Mouse (Mus musculus) neural tube, embryonic 10.5 days (tissue): ENCODE results near the gene Fbxo36.

Experiments used
- DNase-seq: peaks from one replicate; pipeline ENCODE4 v3.0.0-alpha.2; 2017; ENCODE audit warnings: low spot score; ENCODE audit errors: extremely low spot score

Gene Fbxo36

DNA sequence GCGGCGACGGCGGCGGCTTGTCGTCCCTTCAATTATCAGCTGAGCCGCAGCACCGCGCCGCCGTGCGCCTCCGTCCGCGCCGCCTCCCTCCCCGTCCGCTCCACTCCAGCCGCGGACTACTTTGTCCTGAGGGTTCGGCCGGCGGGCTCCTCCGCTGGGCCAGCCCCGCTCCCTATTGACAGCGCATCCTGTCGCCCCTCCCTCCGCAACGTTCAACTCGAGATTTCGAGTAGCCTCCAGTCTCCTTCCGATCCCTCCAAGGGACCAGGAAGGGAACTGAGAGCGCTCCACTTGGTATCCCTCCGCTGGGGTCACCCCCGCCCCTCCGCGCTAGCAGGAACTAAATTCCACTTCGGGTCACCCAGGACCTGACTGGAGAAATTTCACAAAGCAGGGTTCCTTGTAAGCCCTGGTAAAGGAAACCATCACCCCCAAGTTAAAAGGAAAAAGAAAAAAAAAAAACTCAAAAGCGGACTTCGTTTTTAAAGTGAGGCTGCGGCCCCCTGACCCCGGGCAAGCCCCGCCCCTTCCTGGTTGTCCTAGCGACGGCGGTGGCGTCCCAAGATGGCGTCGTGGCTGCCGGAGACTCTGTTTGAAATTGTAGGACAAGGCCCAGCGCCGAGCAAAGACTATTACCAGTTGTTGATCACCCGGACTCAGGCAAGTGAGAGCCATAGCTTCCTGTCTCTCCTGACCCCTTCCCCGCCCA is at the start of gene Fbxo36:
Gene Fbxo36 (plus strand): TSS at position 533 of the 709 bp plus-strand sequence.
- peak; percentile 92 for DNase-seq

DNA sequence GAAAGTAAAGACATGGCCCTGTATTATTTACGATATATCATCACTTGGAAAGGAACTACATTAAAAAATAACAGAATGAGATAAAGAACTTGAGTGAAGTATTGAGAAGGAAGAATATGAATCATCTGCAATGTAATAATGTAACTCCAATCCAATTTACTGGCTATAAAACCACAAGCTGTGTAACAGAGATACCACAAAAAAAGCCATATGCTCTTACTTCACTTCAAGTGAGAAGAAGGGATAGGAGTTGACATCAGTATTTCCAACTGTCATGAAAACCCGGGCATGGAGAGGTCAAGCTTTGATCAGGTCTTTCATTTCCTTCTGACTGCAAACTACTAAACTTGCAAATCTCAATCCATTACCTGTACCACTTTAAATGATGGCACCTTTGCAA is 48.2 kb upstream of the Fbxo36 start:
- DNase-seq: no peak

DNA sequence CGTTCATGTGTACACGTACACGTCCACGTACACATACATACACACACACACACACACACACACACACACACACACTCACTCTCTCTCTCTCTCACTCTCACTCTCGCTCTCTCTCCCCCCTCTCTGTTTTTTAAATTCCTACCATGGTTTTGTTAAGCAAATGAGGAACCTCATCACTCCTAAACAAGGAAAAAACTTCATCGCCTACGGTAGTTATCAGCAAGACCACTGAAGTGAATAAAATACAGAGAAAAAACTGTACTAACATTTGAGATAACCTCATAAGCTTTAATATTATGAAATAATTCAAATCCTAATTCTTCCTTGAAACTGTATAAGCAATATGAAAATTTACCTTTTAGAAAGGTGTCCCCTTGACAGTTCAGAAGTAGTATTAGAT is 44.3 kb upstream of the Fbxo36 start:
- DNase-seq: no peak

DNA sequence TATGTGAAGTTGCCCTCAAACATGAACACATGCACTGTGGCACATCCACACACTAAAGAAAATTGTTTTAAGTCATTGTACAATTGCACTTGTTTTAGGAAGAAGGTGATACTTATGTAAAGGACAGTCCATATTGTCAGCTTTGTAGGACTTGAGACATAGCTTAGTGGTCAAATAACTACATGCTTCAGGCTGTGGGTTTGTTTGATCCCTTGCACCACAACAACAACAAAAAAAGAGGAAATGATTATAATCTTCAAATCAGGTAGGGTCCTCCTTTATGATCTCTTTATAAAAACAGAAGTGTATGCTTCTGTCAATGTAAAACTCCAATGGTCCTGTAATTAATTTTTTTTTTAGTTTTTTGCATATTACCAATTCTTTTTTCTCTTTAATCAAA is 40.5 kb upstream of the Fbxo36 start:
- DNase-seq: no peak

DNA sequence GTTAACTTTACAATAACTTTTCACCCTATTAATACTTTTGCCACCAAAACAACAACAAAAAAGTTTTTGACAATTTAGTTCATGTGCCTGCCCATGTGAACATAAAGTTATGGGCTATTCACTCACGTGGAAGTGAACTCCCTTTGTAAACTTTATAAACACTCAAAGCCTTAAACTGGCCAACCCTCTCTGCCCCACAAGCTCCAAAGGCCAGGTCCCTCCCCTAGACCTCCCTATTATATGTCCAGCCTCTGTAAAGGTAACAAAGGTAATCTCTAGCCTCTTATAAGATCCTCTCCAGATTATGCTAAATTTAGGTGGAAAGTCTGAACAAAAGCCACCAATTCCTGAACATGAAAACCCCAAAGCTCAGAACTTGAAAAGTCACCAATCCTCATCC is 35.9 kb upstream of the Fbxo36 start:
- no peak for DNase-seq

DNA sequence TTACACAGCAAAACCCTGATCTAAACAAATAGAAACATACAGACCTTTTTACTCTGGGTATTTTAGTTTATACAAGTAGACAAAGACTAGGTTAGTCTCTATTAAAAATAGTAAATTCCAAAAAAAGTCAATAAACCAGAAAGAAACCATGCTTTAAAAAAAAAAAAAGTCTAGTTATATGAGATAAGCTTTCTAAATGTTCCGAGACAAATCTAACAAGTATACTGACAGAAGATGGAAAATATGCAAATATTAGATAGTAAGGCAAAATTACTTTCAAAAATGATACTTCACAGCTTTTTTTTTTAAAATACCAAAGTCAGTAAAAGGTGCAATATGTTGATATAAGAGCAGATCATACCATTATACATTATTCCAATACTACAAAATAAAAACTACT is 22.0 kb upstream of the Fbxo36 start:
- DNase-seq: no peak

DNA sequence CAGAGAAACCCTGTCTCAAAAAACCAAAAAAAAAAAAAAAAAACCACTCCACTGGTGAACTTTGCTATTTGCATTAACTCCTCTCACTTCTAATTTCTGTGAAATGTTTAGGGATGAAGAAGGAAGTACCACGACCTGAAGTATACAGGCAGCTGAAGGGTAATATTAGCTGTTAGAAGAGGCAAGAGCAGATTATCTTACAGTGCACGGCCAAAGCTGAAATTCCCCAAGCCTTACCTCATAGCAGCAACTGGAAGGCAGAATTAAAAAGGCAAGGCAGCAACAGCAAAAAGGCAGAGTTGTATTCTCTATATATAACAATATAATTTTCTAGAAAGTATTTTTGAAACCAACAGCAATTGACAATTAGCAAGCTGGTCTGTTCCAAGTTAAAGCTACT is 14.6 kb upstream of the Fbxo36 start:
- no peak for DNase-seq

DNA sequence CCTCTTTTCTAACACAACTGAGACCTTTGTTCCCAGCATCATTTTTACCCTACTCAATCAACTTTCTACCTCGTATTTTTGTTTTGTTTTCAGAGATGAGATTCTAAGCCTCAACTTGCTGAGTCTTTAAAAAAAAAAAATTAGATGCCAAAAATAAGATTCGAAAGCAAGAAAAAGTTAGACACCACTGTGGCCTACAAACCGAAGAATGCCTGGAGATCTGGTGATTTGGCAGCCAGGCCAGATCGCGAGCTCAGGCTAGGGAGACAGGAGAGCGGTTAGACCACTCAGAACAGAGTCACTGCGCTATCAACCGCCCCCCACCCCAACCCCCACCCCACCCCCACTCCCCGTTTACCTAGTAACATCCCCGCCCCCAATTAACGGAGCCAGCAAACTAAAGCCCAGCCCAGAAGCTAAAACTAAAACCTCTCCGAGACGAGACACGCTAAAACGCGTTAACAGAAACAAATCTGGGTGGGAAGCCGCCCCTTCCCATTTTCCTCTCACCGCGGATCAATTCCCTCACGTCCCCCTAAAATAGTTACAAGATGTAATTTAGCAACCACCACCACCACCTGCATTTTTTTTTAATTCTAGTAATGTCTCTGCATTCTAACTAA is 2.0 kb upstream of the Fbxo36 start:
- DNase-seq: no peak

DNA sequence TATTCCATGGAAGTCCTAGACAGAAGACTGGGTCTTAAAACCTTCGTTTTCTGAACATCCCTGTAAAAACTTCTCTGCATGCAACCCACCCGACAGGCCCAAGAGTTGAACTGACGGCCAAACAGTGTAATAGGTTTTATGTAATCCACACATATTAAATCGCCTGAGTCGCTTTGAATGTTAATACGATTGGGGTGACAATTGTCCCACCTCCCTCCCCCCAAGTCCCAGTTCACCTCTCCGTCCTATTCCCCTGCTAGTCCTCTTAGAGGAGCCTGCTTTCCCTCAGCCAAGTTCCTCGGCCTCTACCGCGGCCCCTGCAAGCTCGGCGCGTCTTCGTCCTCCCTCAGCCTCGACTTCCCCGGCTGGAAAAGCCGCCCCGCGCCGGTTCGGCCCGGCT is 1.5 kb upstream of the Fbxo36 start:
- no peak for DNase-seq

DNA sequence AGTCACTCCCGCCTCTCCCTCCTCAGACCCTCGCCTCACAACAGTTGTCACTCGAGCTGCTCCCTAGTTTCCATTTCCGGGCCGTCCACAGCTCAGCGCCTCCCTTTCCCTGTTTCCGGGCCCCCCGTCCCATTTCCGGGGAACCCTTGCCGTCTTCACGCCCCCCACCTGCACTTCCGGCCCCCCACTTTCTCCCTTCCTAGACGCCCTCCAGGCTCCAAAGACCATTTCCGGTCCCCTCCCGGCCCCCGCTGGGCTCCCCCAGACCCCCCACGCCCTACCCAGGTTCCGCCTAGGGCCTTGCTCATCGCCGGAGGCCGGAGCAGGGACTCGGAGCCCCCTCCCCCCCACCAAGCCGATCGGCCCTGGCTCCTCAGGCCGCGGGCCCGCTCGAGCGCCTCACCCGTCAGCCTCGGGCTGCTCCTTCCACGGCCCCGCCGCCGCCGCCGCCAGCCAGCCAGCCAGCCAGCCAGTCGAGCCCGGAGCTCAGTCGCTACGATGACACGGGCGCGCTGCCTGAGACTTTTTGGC is 955 bp upstream of the Fbxo36 start:
- peak; percentile 80 for DNase-seq

DNA sequence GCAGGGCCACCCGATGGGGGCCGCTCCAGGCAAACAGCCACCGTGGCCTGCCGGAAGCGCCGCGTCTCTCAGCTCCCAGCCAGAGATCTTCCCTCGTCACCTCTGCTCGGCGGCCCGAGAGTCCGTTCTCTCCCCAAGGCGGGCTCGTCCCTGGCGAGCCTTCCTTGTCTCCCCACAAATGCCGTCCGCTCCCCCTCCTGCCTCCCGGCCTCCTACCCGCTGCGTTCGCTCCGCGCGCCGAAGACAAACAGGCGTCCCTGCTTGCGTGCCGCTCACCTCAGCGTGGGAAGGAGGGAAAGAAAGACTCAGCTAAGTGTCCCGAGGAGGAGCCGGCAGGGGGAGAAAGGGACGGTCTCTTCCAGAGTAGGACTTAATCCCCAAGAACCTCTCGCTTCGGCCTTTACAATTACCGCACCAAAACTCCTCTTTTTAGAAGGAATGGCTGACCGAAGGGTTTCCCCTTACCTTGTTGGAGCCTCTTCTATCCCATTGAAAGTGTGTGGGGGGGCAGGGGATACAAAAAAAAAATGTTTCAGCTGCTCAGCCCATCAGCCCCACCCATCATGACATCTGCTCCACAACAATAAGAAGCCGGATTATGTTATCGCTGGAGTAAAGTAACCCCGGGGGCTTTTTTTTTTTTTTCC is 500 bp downstream of the Fbxo36 start, which contains the start of gene Trip12:
Gene Trip12 (minus strand): TSS at position 499 of the 647 bp plus-strand sequence.
- no peak for DNase-seq

DNA sequence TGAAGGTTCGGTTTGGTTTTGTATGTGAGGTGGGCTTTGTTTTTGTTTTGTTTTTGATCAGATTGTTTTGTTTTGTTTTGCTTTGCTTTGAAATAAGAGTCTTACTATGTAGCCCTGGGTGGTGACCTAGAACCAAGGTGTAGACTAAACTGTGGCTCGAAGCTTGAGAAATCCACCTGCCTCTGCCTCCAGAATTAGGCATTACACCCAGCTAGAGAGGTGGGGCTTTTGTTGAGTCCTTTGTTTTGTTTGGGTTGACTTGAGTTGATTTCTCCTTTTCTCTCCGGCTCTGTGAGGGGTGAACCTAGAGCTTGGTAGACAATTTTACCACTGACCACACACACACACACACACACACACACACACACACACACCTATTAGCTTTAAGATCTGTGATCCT is 1.4 kb downstream of the Fbxo36 start:
- DNase-seq: no peak

DNA sequence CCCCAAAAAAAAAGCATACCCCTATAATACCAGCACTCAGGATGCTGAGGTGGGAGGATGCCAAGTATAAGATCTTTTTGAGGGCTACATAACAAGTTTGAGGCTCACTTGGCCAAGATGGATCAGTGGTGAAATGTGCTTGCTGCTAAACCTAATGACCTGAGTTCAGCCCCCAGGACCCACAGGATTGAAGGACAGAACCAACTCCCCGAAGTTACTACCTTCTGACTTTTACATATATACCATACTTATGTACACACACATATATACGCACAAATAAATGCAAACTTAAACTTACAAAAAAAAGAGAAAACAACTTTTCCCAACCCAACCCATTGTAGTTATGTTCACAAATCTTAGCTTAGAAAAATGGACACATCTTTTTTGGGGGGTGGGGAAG is 3.7 kb downstream of the Fbxo36 start:
- no peak for DNase-seq

DNA sequence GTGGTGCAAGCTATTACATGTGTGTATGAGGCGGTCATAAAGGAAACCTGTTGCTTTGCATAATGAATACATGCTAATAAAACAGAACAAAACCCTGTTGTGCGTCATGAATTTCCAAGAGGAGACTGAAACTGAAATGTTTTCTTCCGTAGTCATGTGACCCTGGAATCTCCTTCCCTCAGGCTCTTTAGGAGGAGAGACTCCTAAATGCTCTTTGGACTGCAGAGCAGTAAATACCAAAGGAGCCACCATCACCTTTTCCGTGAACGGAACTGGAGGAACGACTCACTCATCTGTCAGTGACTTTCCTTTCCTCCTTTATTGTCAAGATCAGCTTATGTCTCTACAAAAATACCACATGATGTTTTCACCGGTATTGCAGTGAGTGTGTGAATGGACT is 8.1 kb downstream of the Fbxo36 start:
- no peak for DNase-seq

DNA sequence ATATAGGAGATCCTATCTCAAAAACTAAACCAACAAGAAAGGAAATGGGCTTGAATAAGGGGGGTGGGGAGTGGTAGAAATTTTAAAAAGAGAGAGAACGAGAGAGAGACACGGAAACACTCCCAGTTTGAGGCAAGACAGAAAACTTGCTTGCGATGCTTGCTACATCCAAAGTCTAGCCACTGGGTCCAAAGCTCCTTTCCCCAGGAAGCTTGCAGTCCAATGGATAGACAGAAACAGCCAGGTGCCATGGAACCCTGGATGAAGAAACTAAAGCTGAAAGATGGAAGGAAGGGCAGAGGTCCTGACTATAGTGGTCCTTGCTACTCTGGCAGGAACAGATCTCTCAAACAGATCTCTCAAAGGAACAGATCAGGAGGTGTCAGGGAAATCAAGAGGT is 8.7 kb downstream of the Fbxo36 start:
- DNase-seq: no peak

DNA sequence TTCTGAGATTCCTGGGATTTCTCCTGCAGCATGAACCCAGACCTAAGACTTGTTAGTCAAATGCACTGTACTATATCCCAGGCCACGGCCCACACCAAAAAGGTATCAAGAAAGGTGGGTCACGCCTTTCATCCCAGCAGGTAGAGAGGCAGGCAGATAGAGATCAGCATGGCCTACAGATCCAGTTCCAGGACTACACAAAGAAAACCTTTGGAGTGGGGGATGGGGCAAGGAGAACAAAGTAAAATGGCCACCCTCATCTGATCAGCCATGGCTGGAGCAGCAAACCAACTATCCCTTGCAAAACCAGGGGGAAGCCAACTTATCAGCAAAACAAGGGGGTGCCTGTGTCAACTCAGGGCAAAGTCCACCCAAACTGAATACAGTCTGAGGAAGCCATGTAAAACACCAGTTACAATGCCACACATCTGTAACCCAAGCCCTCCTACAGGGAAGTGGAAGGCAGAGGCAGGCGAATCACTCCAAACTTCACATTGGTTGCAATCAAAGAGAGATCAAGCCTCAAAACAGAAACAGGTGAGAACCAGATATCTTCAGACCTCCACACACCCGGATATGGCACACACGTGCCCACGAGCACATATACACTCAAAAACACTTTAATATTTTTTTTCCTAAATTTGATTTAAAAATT is 9.3 kb downstream of the Fbxo36 start:
- DNase-seq: no peak

DNA sequence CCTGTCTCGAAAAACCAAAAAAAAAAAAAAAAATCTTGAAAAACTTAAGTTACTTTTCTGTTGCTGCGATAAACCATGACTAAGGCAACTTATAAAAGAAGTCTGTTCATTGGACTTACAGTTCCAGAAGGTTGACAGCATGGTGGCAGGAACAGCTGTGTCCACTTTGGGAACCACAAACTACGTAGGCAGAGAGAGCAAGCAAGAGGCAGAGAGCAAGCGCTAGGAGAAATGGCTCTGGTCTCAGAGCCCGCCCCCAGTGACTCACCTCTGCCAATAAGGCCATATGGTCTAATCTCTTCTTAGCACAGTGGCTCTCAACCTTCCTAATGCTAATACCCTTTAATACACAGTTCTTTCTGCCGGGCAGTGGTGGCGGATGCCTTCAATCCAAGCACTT is 10.2 kb downstream of the Fbxo36 start:
- no peak for DNase-seq

DNA sequence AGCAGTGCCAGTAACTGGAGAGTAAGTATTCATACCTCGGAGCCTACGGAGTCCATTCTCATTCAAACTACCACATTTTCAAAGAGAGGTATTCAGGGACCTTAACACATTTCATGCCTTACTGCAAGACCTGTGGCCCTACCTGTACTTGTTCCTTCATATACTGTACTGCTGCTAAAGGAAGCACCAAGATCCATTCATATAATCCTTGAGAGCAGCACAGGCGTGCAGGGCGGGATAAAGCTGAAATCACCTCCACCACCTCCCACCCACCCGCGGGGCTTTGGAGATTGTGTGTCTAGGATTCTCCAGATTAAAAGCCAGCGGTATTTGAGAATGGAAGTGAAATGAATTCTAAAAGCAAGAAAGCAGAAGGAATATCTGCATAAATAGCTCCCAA is 10.8 kb downstream of the Fbxo36 start:
- DNase-seq: no peak

DNA sequence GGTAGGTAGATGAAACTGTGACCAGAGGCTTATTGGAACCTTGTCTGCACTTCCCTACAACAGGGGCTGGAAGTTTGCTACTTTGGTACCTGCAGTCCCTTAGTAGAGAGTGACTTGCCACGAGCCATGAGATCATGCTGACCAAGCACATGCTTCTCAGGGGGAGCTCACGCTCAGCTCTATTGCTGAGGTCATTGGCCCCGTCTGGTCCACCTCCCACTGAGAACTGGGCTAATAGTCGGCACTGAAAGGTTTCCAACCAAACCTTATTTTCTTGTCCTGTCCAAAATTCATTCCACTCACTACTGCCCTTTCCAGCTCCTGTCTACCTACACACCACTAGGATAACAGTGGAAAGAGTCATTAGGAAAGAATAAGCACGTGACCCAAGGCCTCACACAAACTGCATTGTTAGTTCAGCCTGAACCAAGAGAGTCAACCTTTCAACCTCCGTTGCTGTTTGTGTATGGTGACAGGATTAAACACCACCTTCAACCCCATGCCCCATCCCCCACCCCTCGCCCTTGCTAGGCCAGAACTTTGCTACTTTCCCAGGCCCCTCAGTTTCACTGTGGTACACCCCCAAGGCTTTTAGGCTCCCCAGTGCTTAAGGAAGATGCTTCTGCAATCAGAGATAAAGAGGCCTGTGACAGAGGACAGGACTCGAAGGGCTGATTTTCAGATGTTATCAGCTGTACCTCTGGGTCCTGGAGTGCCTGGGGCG is 12.0 kb downstream of the Fbxo36 start:
- no peak for DNase-seq

DNA sequence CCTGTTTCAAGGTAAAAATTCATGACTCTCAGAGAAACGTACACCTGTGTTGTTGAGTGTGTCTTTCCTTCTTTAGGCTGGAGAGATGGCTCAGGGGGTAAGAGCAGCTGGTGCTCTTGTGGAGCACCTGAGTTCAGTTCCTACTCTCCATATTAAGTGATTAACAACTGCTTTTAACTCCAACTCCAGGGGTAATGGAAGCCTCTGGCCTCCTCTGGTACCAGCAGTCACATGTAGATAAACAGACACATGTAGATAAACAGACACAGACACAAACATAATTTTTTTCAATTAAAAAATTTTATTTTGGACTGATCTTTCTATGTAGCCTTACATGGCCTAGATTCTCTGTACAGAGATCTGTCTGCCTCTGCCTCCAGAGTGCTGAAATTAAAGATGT is 14.1 kb downstream of the Fbxo36 start:
- no peak for DNase-seq

DNA sequence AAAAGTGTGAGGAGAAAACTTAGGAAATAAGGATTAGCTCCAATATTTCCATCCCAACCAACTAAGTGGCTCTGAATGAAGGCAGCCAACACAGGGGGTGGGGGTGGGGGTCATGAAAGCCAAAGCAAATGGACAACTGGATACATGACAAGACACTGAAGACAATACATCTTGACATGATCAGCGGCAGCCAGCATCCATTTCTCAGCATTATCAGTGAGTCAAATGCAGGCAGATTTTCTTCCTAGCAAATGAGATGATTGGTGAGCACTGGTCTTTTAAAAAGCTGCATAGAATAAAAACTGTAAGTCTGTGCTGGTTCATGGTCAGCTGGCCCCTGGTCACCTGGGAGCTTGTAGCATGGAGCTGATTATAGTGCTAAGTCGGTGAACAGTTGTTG is 15.3 kb downstream of the Fbxo36 start:
- DNase-seq: no peak
